Mouse (Mus musculus) hindbrain, embryonic 11.5 days (tissue): ENCODE measurements around the gene Amer3. TPM values are rescaled to one million over a fixed set of nuclear protein-coding genes. Genes with fewer than 3 reads are reported as not detected.
"Not testable (repeated sequence)": the region's sequence is repeated elsewhere in the genome, so short reads cannot be mapped to it uniquely, and the experiment has no call there.

Source experiments
- ATAC-seq: fragments of 200-750 bp; cut with Nextera tagmentation; 2 replicates; pipeline ENCODE4 v1.8.0; 2017; ENCODE audit warnings: mild to moderate bottlenecking, moderate TSS enrichment, moderate library complexity; ENCODE audit not compliant: low FRiP score
- DNase-seq: peaks from one replicate; pipeline ENCODE4 v3.0.0-alpha.2; 2015; ENCODE audit warnings: low spot score
- H3K27ac ChIP-seq: fragments of 300-500 bp; sonication (generic); 2 replicates; pipeline ENCODE4 v1.5.1; 2014; ENCODE audit warnings: mild to moderate bottlenecking, low read depth, low read length
- H3K27me3 ChIP-seq: fragments of 300-500 bp; sonication (generic); 2 replicates; pipeline ENCODE4 v1.6.1; 2014; ENCODE audit warnings: mild to moderate bottlenecking, low read length, moderate library complexity, mixed read lengths; ENCODE audit not compliant: control insufficient read depth, insufficient read depth
- H3K36me3 ChIP-seq: fragments of 300-500 bp; sonication (generic); 2 replicates; pipeline ENCODE4 v1.6.1; 2014; ENCODE audit warnings: mild to moderate bottlenecking, low read length, moderate library complexity, mixed read lengths; ENCODE audit not compliant: control insufficient read depth, insufficient read depth
- H3K4me1 ChIP-seq: fragments of 300-500 bp; sonication (generic); replicated peaks from 2 replicates; pipeline ENCODE4 v1.6.1; 2014; ENCODE audit warnings: low read length, mixed read lengths; ENCODE audit not compliant: control insufficient read depth, insufficient read depth
- H3K4me2 ChIP-seq: fragments of 300-500 bp; sonication (generic); replicated peaks from 2 replicates; pipeline ENCODE4 v1.6.1; 2014; ENCODE audit warnings: mild to moderate bottlenecking, low read depth, low read length
- H3K4me3 ChIP-seq: fragments of 300-500 bp; sonication (generic); 2 replicates; pipeline ENCODE4 v1.5.1; 2014; ENCODE audit warnings: low read depth, low read length
- H3K9ac ChIP-seq: fragments of 300-500 bp; sonication (generic); 2 replicates; pipeline ENCODE4 v1.6.1; 2014; ENCODE audit warnings: low read depth, low read length
- H3K9me3 ChIP-seq: fragments of 300-500 bp; sonication (generic); 2 replicates; pipeline ENCODE4 v1.6.1; 2016; ENCODE audit warnings: low read length; ENCODE audit not compliant: control insufficient read depth
- WGBS: fragments of 180-500 bp; shearing (Covaris S2); extraction: QIAGEN DNeasy Blood & Tissue Kit; methylation state at CpG from one replicate; pipeline ENCODE4 v1.1.7; 2014; 5-methylcytosine and 5-hydroxymethylcytosine counted together
- polyA plus RNA-seq: library from polyadenylated mRNA; unstranded; fragments of >200 nt; fragmentation: Nextera tagmentation; extraction: Ambion mirVana; gene quantifications from 2 replicates; pipeline ENCODE4 v1.2.1, GENCODE M21; 2014

Amer3 gene
- 4.1 and 4.3 TPM in 2 replicates for polyA plus RNA-seq

- peak within 1 kb of the TSS; percentile 48 for H3K4me2 ChIP-seq
- peak; percentile 92 for ATAC-seq
- H3K4me3 ChIP-seq: peak within 1 kb of the TSS; percentile 44
- H3K27me3 ChIP-seq: peaks cover 6% of the 10 kb centered on the region
- H3K4me1 ChIP-seq: no peaks in the 10 kb centered on the region
- H3K9me3 ChIP-seq: no peaks in the 10 kb centered on the region
- H3K36me3 ChIP-seq: no peaks in the 10 kb centered on the region
- peak; percentile 90 for DNase-seq
- H3K9ac ChIP-seq: peak within 1 kb of the TSS; percentile 28
- WGBS: under 1% methylated on average over 51 of the region's 53 CpGs
- peak within 1 kb of the TSS; percentile 45; the same call in 1 of the 2 replicates for H3K27ac ChIP-seq
Measured at GRCm38 (mm10) chr1:34578851-34579781, at the start of gene Amer3. Gene Amer3 (plus strand): TSS chr1:34579657.

- DNase-seq, ATAC-seq: not testable (repeated sequence)
Measured at GRCm38 (mm10) chr1:34534574-34534973, 44.9 kb upstream of the Amer3 start.

GRCm38 (mm10) chr1:34535043-34535698 lies 44.3 kb upstream of the Amer3 start, which contains the start of gene Cfc1:
Gene Cfc1 (plus strand): TSS chr1:34535648.
- not testable (repeated sequence) for H3K36me3 ChIP-seq, H3K9me3 ChIP-seq, ATAC-seq, H3K4me2 ChIP-seq, H3K27ac ChIP-seq, H3K4me3 ChIP-seq, DNase-seq, H3K9ac ChIP-seq, H3K4me1 ChIP-seq
- H3K27me3 ChIP-seq: peaks cover 28% of the 10 kb centered on the region
- WGBS: 29% methylated on average over 7 of the region's 7 CpGs

More at GRCm38 (mm10) chr1:34534574-34534973, 44.9 kb upstream of the Amer3 start:
- H3K4me1 ChIP-seq, H3K4me2 ChIP-seq, H3K27ac ChIP-seq, H3K36me3 ChIP-seq, H3K4me3 ChIP-seq, H3K9me3 ChIP-seq, H3K9ac ChIP-seq: not testable (repeated sequence)
- WGBS: 61% methylated on average over 3 of the region's 3 CpGs
- peaks cover 28% of the 10 kb centered on the region for H3K27me3 ChIP-seq

DNA sequence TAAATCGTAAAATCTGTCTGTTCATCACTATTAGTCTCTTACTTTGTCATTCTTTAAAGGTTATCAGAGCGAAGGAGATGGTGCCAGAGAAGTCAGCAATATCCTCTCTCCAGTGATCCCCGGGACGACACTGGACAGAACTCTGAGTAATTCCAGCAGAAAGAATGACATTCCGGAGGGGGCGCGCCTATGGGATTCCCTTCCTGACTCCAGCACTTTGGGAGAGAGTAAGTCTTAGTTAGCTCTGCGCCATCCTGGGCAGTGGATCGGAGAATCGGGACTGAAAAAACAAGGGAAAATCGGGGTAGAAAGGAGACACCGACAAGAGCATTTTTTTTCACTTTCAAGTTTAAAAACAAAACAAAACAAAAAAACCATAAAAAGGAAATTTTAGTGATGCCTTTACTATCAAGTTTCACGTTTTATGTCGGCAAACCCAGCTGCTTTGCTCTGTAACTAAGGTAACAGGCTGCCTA lies 43.1 kb upstream of the Amer3 start:
- ATAC-seq (no peak), DNase-seq (peak; percentile 14)
- no peaks in the 10 kb centered on the region for H3K9me3 ChIP-seq
- H3K27me3 ChIP-seq: peaks cover 28% of the 10 kb centered on the region
- no peak overlapping the region for H3K9ac ChIP-seq
- WGBS: 3% methylated on average over 14 of the region's 14 CpGs
- no peak overlapping the region for H3K4me2 ChIP-seq
- no peaks in the 10 kb centered on the region for H3K36me3 ChIP-seq
- H3K27ac ChIP-seq: no peak overlapping the region
- H3K4me1 ChIP-seq: 0 out of 2 replicates have a peak, but pooled peaks cover 3% of the 10 kb centered on the region
- no peak overlapping the region for H3K4me3 ChIP-seq

DNA sequence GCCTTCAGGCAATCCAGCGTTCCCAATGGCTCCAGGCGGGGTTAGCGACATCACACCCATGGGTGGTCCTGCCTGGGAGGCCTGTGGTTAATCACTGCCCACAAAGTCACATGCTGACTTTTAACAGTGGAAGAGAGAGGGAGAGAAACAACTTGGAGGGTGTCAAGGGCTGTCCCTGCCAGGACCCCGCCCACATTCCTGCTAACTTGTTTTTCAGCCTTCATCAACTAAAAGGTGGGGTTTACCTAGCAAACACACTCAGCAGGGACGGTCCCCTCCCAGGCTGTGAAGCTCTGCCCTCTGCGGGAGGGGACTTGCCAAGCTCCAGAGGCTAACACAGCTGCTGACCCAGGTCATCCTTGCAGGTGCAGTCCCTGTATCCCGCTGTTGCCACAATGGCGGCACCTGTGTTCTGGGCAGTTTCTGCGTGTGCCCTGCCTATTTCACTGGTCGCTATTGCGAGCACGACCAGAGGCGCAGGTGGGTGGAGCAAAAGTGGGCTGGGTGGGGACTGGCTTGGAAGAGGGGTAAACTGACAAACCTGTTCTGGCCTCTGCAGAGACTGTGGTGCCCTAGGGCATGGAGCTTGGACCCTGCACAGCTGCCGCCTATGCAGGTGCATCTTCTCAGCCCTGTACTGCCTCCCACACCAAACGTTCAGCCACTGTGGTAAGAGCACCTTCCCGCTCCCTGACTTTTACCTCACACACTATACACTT lies 42.5 kb upstream of the Amer3 start:
- 5% methylated on average over 16 of the region's 16 CpGs for WGBS
- no peak overlapping the region for H3K4me3 ChIP-seq
- DNase-seq: peak; percentile 40

GRCm38 (mm10) chr1:34547074-34547473 lies 32.4 kb upstream of the Amer3 start:
- DNase-seq: no peak
- Histone ChIP-seq H3K27me3 (no peaks in the 10 kb centered on the region), H3K4me2 (no peak overlapping the region), H3K4me1 (no peaks in the 10 kb centered on the region), H3K9me3 (no peaks in the 10 kb centered on the region), H3K36me3 (no peaks in the 10 kb centered on the region), H3K9ac (no peak overlapping the region), H3K4me3 (no peak overlapping the region), H3K27ac (no peak overlapping the region)
- 82% methylated on average over 1 of the region's 1 CpGs for WGBS
- ATAC-seq: no peak

More for the DNA sequence above, 42.5 kb upstream of the Amer3 start:
- no peak overlapping the region for H3K9ac ChIP-seq
- 0 out of 2 replicates have a peak, but pooled peaks cover 3% of the 10 kb centered on the region for H3K4me1 ChIP-seq
- no peaks in the 10 kb centered on the region for H3K36me3 ChIP-seq
- H3K27me3 ChIP-seq: peaks cover 28% of the 10 kb centered on the region
- no peak overlapping the region for H3K27ac ChIP-seq
- H3K9me3 ChIP-seq: no peaks in the 10 kb centered on the region
- no peak; the same call in 1 of the 2 replicates for ATAC-seq
- no peak overlapping the region for H3K4me2 ChIP-seq

GRCm38 (mm10) chr1:34553690-34554089 lies 25.8 kb upstream of the Amer3 start:
- H3K9me3 ChIP-seq: no peaks in the 10 kb centered on the region
- DNase-seq (no peak), ATAC-seq (no peak)
- H3K27me3 ChIP-seq: no peaks in the 10 kb centered on the region
- no peak overlapping the region for H3K4me3 ChIP-seq
- no peak overlapping the region for H3K27ac ChIP-seq
- 86% methylated on average over 1 of the region's 1 CpGs for WGBS
- no peaks in the 10 kb centered on the region for H3K4me1 ChIP-seq
- H3K36me3 ChIP-seq: no peaks in the 10 kb centered on the region
- H3K4me2 ChIP-seq: no peak overlapping the region
- H3K9ac ChIP-seq: no peak overlapping the region

- WGBS: 95% methylated on average over 7 of the region's 7 CpGs
- no peaks in the 10 kb centered on the region for H3K27me3 ChIP-seq
- DNase-seq: no peak
- H3K4me1 ChIP-seq: no peaks in the 10 kb centered on the region
- no peak overlapping the region for H3K9ac ChIP-seq
- H3K9me3 ChIP-seq: no peaks in the 10 kb centered on the region
- no peak overlapping the region for H3K4me2 ChIP-seq
- H3K36me3 ChIP-seq: no peaks in the 10 kb centered on the region
- no peak overlapping the region for H3K4me3 ChIP-seq
- no peak for ATAC-seq
- no peak overlapping the region for H3K27ac ChIP-seq
Measured at GRCm38 (mm10) chr1:34554275-34554674, 25.2 kb upstream of the Amer3 start.
